Mouse (Mus musculus): ENCODE results near the gene Lrrc56.

The Lrrc56 gene

DNA sequence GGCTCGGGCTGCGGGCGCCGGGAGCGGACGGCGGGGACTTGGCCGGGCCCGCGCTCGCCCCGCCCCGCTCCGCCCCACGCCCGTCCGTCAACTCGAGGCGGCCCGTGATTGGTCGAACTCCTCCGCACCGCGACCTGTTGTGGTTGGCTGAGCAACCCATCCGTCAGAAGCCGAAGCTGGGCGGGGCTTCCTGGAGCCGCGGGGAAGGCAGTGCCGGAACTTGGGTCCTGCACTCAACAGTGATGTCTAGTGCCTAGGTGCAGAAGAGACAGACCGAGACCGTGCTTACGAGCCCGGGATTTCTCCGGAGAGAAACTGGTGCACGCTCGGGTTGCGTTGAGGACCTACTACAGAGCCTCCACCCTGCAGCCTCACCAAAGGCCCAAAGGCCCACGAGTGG lies at the start of gene Lrrc56, which contains the start of gene Hras:
Lrrc56 (plus strand) TSS at position 210 of the 400 bp plus-strand sequence.
Hras (minus strand) TSS at position 58 of the 400 bp plus-strand sequence.
- peak; percentile 95 for DNase-seq (ENCODE audit: low read depth, low spot score)

DNA sequence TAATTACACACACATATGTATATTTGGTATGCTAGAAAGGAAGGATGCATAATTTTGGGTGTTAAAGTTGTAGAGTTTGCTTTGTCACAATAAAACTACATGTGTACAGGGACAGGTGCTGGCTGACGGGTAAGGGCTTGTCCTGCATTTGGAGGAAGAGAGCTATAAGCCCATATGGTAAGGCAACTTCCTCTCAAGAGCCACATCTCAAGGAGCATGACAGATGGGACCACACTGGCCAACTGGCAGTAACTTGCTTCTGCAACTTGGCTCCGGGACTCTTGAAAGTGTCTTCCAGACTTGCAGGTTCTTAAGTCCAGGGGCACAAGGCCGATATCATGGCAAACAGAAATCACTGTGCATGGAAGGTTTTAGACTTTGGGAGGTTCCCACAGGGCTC lies 49.3 kb upstream of the Lrrc56 start:
- DNase-seq (ENCODE audit: low read depth, low spot score): no peak

DNA sequence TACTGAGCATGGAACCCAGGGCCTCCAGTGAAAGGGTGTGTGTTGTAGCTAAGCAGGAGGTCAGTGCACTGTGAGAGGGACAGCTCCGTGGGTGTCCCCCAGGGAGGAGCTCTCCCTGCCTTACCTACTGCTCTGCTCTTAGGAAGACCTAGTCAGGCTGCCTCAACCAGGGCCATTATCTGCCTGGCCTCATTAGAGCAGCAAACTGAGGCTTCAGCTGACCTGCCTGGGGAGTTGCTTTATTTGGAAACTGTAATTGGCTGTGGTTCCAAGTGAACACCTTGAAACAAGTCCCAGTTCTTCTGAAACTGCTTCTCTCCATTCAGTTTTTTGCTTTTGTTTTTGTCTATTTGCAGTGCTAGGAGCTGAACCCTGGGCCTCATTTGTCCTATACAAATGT lies 48.6 kb upstream of the Lrrc56 start:
- DNase-seq (ENCODE audit: low read depth, low spot score): no peak

DNA sequence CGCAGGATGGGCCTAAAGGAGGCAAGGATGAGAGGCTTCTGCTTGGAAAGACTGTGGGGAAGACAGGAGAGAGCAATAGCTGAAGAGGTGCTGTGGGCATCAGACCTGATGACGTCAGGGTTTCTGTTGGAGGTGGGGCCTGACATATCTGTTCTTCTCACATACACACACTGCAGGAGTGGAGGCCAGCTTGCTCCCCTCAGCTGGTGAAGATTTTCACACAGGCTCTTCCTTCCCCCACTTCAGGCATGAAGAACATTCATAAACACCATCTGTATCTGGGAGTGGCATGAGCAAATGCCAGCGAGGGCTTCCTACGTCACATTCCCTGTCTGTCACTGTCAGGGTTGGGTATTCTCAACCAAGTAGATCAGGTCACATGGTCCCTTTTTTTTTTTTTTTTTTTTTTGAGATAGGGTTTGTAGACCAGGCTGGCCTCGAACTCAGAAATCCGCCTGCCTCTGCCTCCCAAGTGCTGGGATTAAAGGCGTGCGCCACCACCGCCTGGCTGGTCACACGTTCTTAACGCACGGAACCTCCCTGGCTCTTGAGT lies 47.8 kb upstream of the Lrrc56 start:
- peak; percentile 60 for DNase-seq (ENCODE audit: low read depth, low spot score)

DNA sequence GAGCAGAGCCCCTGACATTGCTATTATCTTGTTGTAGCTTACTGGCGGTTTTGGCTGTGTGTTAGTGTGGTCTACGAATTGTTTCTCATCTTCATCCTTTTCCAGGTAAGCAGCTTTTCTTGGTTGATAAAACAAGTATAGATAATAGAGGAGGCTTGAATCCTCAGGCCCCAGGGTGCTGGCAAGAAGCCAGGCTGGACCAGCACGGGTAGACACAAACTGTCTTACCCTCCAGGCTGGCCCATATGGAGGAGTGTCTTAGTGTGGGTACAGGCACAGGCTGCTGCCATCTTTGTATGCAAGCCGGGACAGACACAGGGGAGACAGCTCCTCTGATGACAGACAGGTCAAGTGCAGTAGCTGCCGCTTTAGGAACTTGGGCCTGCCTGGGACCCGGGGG lies 46.9 kb upstream of the Lrrc56 start:
- DNase-seq (ENCODE audit: low read depth, low spot score): no peak

DNA sequence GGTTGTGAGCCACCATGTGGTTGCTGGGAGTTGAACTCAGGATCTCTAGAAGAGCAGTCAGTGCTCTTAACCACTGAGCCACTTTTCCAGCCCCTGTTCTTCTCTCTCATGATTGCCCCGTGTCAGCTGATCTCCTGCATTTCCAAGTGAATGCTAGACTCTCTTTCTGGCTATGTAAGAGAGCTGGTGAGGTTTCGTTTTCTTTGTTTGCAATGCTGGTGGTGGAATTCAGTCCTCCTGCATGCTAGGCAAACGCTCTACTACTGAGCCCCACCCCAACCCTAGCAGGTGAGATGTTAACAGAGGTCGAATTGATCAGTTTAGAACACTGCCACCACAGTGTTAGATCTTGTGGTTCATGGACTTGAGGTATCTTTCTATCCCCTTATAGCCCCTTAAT lies 45.3 kb upstream of the Lrrc56 start:
- no peak for DNase-seq (ENCODE audit: low read depth, low spot score)

DNA sequence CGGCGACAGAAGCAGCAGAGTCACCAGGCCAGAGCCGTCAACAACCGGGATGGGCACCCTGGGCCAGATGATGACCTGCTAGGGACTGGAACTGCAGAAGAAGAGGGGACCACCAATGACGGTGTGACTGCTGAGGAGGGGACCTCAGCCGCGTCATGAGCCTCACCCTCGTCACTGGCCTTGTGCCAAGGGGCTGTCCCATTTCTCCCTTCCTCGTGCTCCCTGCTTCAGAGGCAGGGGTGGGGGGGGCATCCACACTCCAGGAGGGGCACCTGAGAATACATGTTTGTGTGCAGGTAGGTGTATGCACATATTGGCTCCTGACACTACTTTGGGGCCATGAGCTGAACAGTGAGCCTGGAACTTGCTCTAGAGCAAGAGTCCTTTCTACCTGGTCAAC lies 38.6 kb upstream of the Lrrc56 start:
- no peak for DNase-seq (ENCODE audit: low read depth, low spot score)

DNA sequence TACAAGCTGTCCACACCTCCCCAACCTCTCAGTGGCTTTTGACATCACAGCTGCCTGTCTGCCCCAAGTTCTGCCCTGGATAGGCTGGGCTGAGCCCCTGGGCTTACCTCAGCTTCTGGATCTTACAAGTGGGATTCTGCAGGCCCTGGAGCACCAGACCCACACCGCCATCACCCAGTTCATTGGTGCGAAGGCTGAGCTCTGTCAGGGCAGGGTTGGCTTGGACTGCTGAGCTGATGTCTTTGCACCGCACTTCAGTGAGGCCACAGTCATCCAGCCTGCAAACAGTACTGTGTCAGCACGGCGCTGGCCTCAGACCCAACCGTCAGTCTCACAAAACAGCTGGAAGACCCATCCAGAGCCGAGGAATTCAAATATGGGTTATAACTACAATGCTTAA lies 29.6 kb upstream of the Lrrc56 start:
- no peak for DNase-seq (ENCODE audit: low read depth, low spot score)

DNA sequence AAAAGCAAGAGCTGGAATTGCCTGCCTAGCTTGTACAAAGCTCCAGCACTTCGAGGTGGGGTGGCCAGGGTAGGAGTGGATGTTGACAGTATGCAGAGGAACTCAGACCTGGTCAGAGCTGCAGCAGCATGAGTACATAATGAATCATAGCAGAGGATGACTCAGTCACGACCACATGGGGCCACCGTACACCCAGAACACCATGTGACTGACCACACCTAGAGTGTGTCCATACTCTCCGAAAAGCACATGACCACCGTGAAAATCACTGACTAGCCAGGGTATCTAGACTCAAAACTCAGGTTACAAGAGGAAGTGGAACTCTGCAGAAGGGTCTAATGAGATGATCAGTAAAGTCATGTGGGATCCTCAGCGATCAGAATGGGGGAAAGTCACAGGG lies 29.1 kb upstream of the Lrrc56 start:
- DNase-seq (ENCODE audit: low read depth, low spot score): no peak

DNA sequence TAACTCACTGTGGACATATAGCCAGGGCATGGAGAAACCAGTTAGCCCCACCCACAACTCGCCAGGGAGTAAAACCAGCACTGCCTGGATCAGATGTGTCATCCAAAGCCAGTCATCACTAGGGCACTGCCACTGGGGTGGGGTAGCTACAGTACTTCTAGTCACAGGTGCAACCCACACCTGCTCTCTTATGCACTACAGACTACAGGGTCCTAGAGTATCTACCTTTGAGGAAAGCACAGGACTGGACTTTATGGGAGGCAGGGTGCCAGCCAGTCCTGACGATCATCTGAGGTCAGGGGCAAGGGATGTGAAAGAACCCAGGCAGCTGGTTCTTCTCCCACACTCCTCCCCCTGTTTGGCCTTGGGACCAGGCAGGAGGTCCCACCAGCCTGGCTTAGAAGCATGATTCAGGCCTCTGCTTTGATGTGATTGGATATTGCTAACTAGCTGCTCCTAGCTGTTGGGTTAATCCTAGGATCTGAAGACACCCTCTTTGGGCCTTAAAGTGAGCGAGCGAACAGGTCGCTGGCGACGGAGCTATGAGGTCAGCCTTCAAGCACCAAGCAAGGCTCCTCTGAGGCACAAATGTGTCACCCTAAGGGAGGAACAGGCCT lies 25.9 kb upstream of the Lrrc56 start:
- peak; percentile 48 for DNase-seq (ENCODE audit: low read depth, low spot score)

DNA sequence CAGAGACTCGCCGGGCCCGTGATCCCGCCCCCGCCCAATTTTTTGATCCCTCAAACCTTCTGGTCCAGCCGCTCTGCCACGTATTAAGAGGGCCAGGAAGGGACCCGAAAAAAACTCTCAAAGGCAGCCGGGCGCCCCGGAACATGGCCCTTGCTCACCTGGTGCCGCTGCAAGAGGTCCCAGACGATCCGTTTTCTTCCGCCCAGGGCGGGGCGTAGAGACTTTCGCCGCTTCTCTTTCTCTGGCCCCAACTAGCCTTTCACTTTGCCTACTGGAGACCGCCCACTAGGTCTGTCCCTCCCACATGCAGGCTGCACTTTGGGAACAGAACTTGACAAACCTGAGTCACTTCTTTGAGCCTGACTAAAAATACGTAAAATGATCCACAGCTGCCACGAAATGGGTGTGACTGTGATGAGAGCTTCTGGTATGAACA lies 25.4 kb upstream of the Lrrc56 start:
- DNase-seq (ENCODE audit: low read depth, low spot score): peak; percentile 64

DNA sequence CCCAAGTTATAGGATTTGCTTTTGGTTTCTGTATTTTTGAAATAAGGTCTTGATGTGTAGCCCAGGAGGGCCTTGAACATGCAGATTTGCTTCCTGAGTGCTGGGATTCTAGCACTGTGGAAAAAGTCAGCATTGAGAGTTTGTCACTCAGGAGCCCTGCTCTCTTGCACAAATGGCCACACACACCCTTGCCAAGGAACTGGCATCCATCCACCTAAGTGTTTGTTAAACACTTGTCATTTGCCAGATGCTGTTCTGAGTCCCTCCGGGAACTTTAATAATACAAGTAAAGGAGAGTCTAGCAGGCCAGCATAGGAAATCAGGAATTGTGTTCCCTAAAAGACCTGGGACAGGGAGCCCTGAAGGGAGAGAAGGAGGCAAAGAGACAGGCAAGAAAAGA lies 24.7 kb upstream of the Lrrc56 start:
- no peak for DNase-seq (ENCODE audit: low read depth, low spot score)

DNA sequence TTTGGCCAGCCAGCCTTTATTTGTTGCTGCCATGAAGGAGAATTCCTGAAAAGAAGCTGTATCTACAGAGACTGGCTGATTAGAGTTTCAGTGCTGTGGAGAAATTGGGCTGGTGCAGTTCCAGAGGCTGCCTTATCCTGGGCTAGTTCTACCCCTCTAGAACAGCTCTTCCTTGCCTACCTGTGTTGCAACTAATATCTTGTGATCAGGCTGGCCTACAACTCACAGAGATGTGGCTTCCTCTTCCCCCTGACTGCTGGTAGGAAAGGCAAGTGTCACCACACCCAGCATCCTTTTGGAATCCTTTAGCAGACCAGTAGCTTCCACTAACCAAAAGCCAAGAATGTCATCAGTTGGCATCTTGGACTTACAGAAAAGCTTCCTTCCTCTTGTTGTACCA lies 24.1 kb upstream of the Lrrc56 start:
- DNase-seq (ENCODE audit: low read depth, low spot score): no peak

DNA sequence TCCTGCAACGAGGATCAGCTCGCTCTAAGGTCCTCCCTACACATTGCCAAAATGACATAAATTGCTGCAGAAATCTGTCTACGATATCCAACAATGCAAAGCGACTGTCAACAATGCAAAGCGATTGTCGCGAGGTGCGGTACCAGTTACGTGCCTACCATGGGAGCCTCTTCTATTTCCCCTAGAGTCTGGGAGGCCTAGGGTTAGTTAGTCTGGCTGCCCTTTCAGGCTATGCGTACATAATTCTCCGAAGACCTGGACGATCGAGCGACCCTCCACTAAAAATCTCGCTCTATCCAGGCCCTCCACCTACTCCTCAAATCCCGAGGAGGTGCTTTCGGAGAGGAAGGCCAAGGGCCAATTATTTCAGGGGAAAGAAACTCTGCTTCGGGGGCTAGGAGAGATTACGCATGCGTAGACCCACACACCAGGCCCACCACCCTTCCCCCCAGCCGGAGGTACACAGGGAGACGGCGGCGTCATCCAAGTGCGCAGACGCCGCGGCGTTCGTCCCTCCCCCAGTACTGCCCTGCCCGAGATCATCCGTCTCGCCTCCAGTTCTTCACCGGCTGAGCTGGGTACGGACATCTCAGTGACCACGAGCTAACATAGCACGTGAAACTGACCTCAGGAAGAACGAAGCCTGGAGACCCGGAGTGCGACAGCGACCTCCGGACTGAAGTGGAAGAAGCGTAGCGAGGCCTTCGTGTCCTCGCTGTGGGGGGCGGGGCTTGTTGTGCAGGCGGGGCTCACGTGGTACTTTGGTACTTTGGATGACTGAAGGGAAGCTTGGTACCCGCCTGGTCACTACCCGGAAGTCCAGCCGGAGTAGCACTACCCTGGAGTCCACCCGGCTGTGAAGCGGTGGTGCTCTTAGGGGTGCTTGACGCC lies 21.6 kb upstream of the Lrrc56 start, which contains the start of gene Rnh1:
Rnh1 (minus strand) TSS at position 742 of the 891 bp plus-strand sequence.
- DNase-seq (ENCODE audit: low read depth, low spot score): peak; percentile 69

DNA sequence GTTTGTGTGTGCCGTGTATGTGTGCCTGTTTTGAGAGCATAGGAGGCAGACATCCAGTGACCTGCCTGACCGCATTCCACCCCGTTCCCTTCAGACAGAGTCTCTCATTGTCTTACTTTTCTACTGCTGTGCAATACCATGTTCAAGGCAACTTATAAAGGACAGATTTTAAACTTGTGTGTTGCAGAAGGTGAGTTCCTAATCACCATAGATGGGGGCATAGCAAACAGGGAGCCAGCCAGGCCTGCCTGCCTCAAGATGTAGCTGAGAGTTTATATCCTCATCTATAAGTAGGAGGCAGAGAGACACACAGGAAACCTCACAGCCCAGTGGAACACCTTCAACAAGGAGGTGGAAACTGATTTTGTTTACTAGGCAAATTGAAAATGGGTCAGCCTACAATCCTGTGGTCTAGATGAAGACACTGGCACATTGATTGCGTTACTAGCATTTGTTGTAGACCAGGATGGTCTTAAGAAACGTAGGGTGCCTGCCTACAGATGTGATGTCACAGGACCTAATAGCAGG lies 20.6 kb upstream of the Lrrc56 start:
- no peak for DNase-seq (ENCODE audit: low read depth, low spot score)

DNA sequence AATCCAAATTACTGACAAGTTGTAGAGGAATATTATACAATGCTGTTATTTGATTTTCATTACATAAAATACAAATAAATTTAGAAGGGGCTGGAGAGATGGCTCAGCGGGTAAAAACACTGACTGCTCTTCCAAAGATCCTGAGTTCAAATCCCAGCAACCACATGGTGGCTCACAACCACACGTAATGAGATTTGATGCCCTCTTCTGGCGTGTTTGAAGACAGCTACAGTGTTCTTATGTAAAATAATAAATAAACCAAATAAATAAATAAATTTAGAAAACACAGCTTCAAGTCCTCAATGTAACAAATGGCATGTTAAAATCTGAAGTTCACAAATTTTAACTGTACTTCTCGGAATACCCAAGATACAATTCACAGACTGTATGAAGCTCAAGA lies 18.9 kb upstream of the Lrrc56 start:
- DNase-seq (ENCODE audit: low read depth, low spot score): no peak

DNA sequence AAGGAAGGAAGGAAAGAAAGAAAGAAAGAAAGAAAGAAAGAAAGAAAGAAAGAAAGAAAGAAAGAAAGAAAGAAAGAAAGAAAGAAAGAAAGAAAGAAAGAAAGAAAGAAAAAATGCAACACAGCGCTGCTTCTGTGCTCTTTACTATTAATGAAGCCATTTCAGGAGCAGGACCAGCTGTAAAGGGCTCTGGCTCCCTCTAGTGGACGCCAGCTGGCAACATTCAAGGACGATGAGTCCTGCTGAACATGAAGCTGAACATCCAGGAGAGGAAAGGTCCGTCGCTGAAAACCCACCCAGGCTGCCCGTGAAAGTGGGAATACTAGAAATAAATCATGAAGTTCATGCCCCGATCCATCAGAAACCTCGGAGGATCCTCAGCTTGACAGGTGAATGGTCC lies 17.8 kb upstream of the Lrrc56 start:
- DNase-seq (ENCODE audit: low read depth, low spot score): peak; percentile 84

DNA sequence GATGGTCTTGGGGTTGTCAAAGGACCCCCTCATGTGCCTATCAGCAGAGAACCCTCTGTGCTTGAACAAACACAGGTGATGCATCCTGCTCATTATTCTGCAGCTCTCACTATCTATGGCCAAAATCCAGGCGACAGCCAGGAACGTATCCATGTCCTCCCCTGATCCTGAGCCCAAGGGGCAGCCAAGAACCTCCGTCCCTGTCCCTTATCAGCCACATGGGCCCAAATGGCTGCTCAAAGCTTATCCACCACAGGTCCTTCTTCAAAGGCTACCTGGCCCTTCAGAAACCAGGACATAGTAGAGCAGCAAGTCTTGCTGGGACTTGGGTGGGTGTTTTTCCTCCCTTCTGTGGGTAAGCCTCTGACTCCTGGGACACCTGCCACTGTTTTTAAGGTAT lies 5.8 kb upstream of the Lrrc56 start:
- no peak for DNase-seq (ENCODE audit: low read depth, low spot score)

DNA sequence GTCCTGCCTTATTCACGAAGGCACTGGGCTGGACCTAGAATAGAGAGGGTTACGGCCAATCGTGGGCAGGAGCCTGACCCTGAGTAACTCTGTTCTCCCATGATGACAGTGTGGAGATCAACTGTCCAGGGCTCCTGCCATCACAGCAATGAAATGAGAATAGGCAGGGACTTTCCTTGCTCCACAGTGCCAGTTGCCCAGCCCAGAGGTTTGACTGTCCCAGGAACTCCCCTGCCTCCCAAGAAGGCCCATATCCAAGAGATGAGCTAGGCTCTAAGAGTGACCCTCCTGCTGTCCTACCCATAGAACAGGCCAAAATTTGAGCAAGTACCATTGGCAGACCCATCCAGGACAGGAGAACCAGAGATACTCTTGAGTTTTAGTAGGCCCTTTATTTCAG lies 5.2 kb upstream of the Lrrc56 start:
- no peak for DNase-seq (ENCODE audit: low read depth, low spot score)

DNA sequence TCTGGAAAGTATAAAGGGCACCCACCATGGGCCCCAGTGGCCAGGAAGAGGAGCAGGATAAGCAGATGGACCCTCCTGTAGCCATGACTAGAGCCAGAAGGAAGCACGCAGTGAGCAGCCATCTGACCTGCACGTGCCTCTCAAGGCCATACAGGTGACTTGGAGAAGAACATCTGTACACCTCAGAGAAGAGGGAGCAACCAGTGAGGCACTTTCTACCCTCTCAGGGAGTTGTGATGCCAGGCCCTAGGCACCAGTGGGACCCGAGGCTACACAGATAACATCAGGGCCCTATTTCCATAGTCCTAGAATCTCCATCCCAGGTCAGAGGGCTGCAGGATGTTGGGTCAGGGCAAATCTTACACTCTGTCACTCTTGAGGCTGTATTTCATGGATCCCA lies 3.7 kb upstream of the Lrrc56 start:
- DNase-seq (ENCODE audit: low read depth, low spot score): no peak

DNA sequence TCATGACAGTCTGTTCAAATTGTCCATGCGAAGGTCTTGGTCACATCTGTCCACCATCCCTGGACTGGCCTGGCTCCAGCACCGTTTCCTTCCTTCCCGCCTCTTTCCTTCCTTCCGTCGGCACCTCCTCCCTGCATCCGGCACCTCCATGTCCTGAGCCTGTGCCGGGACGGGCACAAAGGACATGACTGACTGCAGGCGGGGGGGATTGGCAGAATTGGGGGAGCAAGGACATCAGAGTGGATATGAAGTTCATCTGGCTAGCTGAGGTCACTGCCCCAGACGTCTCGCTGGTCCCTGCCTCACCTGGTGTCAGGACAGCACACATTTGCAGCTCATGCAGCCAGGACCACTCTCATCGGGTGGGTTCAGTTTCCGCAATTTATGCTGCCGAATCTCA lies 2.9 kb upstream of the Lrrc56 start:
- DNase-seq (ENCODE audit: low read depth, low spot score): no peak
